Mouse (Mus musculus) T-helper 2 cell (primary cell): ENCODE data around the gene Zfp62.

Experiments used
- in situ Hi-C: fragments of 300-600 bp; cut with MboI, MseI; formaldehyde crosslinking; loops from one replicate; pipeline ENCODE4 v1.15.1; 2025; ENCODE audit warnings: high pct_unique_total_duplicates

The Zfp62 gene

DNA sequence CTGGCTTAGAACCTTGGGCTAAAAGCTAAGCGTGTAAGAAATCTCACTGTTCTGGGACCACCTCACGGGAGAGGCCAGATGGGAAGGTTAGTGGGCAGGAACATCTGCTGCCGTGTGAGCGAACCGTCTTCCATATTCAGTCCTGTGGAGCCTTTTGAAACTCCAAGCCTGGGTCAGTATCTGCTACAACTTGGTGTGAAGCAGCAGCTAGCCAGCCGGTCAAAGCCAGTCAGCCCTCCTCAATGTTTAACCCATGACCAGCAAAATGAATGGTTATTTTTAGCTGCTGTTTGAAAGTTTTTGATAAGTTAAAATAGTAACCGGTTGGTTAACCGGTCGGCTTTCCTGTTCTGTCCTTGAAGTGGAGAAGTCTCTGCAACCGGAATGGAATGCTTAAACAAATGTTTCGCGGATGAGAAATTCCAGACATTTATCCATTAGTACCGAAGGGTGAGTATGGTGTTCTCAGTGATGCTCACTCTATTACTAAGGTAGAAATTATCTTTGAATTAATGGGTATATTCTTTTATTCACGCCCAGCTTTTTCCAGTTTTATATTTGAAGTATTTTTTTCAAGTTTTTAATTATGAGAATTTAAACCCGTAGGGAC lies 65.0 kb downstream of the Zfp62 start:
- in situ Hi-C loops, result loop anchor here (5.0 kb wide), 1 partner anchor 396 kb away; the partner anchor contains the start of gene Irgm1
